Mouse (Mus musculus) liver, embryonic 14.5 days (tissue): ENCODE results near the gene Chst15. TPM values are rescaled to one million over a fixed set of nuclear protein-coding genes. Genes with fewer than 3 reads are reported as not detected.

Source experiments
- ATAC-seq: fragments of 200-750 bp; cut with Nextera tagmentation; 2 replicates; pipeline ENCODE4 v1.8.0; 2017; ENCODE audit warnings: moderate number of reproducible peaks, mild to moderate bottlenecking, moderate library complexity; ENCODE audit not compliant: insufficient read depth
- DNase-seq, 3 experiments: peaks; one replicate each; pipeline ENCODE4 v3.0.0-alpha.2; 2012 to 2013; ENCODE audit warnings: low read depth in 3 of 3, low spot score in 3 of 3
- H3K27ac ChIP-seq: fragments of 300-500 bp; sonication (generic); 2 replicates; pipeline ENCODE4 v1.5.1; 2014; ENCODE audit warnings: moderate library complexity, mild to moderate bottlenecking, control low read depth, inconsistent platforms
- H3K27me3 ChIP-seq: fragments of 300-500 bp; sonication (generic); 2 replicates; pipeline ENCODE4 v1.6.1; 2014; ENCODE audit warnings: mild to moderate bottlenecking, low read length, moderate library complexity; ENCODE audit not compliant: control insufficient read depth, insufficient read depth
- H3K36me3 ChIP-seq: fragments of 300-500 bp; sonication (generic); replicated peaks from 2 replicates; pipeline ENCODE4 v1.6.1; 2014; ENCODE audit warnings: low read depth; ENCODE audit not compliant: control insufficient read depth, insufficient read depth
- H3K4me1 ChIP-seq, 2 experiments: fragments of 200-500 bp in 1 of 2; fragments of 300-500 bp in 1 of 2; sonication (generic) in 1 of 2; replicated peaks; 2 replicates each; pipeline ENCODE4 v1.6.1; 2012 to 2014; ENCODE audit warnings: antibody characterized with exemption in 1 of 2, inconsistent platforms in 1 of 2, low read length in 1 of 2; ENCODE audit not compliant: control insufficient read depth in 2 of 2, insufficient read depth in 2 of 2
- H3K4me2 ChIP-seq: fragments of 300-500 bp; sonication (generic); 2 replicates; pipeline ENCODE4 v1.6.1; 2014; ENCODE audit warnings: low read depth, mild to moderate bottlenecking, control low read depth, moderate library complexity
- H3K4me3 ChIP-seq, 2 experiments: fragments of 200-500 bp in 1 of 2; fragments of 300-500 bp in 1 of 2; sonication (generic) in 1 of 2; 2 replicates each; pipeline ENCODE4 v1.5.1; 2012 to 2014; ENCODE audit warnings: low read depth in 2 of 2, low read length in 2 of 2, mild to moderate bottlenecking in 2 of 2, control low read depth in 1 of 2, inconsistent platforms in 1 of 2, moderate library complexity in 1 of 2; ENCODE audit not compliant: insufficient read depth in 1 of 2
- H3K9ac ChIP-seq: fragments of 300-500 bp; sonication (generic); replicated peaks from 2 replicates; pipeline ENCODE4 v1.6.1; 2014; ENCODE audit warnings: mild to moderate bottlenecking, control low read depth, moderate library complexity
- H3K9me3 ChIP-seq: fragments of 300-500 bp; sonication (generic); 2 replicates; pipeline ENCODE4 v1.6.1; 2016; ENCODE audit warnings: low read length, mixed read lengths; ENCODE audit not compliant: control insufficient read depth
- CTCF ChIP-seq: IDR thresholded peaks from 2 replicates; pipeline ENCODE4 v1.5.1; 2016; ENCODE audit warnings: antibody characterized with exemption, low read depth, control low read depth
- EP300 ChIP-seq: IDR thresholded peaks from 2 replicates; pipeline ENCODE4 v1.6.1; 2016; ENCODE audit warnings: antibody characterized with exemption, low read depth
- WGBS: fragments of 180-500 bp; shearing (Covaris S2); extraction: QIAGEN DNeasy Blood & Tissue Kit; methylation state at CpG from one replicate; pipeline ENCODE4 v1.1.7; 2014; ENCODE audit not compliant: insufficient replicate concordance; 5-methylcytosine and 5-hydroxymethylcytosine counted together
- polyA plus RNA-seq, 2 experiments: library from polyadenylated mRNA; depleted of rRNA in 1 of 2; stranded (reverse) in 1 of 2; unstranded in 1 of 2; fragments of >200 nt; fragmentation: Nextera tagmentation in 1 of 2; extraction: Ambion mirVana in 1 of 2; gene quantifications; 2 replicates each; pipeline versions ENCODE4 v1.2.1 to v1.2.3; 2012 to 2014

Chst15 gene
- polyA plus RNA-seq, 2 experiments = 2.4 to 2.6 TPM

DNA sequence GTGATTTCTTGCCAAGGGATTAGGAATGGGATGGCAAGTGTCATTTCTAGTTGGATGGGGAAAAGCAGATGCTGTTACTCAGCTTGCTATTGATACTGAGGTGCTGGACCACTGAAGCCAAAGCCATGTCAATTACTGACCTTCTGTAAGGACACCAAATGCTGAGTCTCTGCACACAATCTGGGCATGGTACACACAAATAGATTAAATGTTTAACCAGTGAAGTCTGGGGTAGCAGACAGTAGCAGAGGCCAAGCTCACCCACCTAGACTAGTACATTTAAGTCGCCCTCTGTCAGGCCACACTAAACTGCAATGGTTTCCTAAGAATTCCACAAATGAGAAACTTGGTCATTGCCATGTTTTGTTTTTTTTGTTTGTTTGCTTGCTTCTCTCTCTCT lies 11.6 kb upstream of the Chst15 start:
- H3K27me3 ChIP-seq = no peaks in the 10 kb centered on the region

DNA sequence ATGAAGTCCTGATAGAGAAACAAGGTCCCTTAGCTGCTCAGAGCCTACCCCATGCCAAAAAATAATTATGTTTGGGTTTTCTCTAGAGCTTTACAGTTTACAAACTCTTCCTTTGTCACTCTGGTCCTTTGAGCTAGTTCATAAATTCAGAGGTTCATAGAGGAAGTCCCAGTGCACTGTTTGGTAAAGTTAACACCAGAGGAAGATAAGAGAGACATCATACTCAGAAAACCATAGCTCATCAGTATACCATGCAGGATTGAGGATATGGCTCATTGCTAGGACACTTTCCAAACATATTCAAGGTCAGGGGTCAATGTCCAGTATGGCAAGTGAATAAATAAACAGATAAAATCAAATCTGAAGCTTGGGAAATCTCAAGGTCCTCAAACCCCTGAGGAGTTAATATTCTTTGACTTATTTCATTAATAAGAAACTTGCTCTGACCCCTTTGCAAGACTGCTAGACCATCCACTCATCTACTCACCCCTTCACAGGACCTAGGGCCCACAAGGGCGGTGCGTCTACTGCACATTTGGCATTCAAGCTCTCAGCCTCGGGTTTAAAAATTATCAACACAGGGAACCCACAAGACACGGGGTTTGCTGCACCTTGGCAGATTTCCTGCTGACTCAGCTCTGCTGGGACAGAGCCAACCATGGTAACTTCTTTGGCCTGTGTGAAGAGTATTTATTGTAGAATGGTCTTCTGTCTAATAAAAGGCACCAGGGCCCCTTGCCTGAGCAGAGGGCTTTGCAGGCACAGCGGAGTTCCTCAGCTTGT lies 8.7 kb upstream of the Chst15 start:
- H3K36me3 ChIP-seq = no peaks in the 10 kb centered on the region
- no peak overlapping the region for H3K4me3 ChIP-seq
- H3K27me3 ChIP-seq = no peaks in the 10 kb centered on the region
- no peak for DNase-seq
- H3K27ac ChIP-seq = no peak overlapping the region
- no peak overlapping the region for H3K9ac ChIP-seq
- WGBS = 22% methylated on average over 5 of the region's 5 CpGs
- H3K4me2 ChIP-seq = no peak overlapping the region
- H3K4me1 ChIP-seq = peaks cover 0 to 5% of the 10 kb centered on the region in 2 experiments; a peak in 1 of 4 replicates
- ATAC-seq = no peak
- TF ChIP-seq CTCF (no peak), EP300 (no peak)
- no peaks in the 10 kb centered on the region for H3K9me3 ChIP-seq

More for the DNA sequence above, 11.6 kb upstream of the Chst15 start:
- TF ChIP-seq CTCF (no peak), EP300 (no peak)
- Histone ChIP-seq H3K27ac (no peak overlapping the region), H3K4me2 (no peak overlapping the region), H3K9ac (no peak overlapping the region), H3K9me3 (no peaks in the 10 kb centered on the region), H3K4me3 (no peak overlapping the region), H3K36me3 (no peaks in the 10 kb centered on the region), H3K4me1 (peaks cover 0 to 5% of the 10 kb centered on the region in 2 experiments; a peak in 1 of 4 replicates)
- no peak for DNase-seq
- ATAC-seq = no peak
- 57% methylated on average over 1 of the region's 1 CpGs for WGBS

DNA sequence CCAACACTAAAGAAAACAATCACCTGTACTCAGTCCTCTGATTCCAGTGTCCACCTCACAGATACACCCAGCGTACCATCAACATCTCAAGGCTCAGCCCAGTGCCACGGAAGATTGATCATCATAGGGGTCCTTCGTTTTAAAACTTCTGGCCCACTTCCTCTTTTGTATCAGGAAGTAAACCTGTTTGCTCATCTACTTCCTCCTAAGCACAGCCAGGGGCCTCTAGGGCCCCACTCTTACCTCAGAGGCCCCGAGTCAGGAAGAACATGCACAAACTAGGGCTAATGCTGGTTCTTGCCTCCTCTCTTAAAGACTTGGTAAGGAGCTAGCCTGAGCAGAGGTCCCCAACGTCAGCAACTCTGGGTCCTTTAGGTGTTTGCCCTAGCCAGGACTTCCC lies 6.4 kb upstream of the Chst15 start:
- Histone ChIP-seq H3K9me3 (no peaks in the 10 kb centered on the region), H3K27ac (no peak overlapping the region), H3K4me3 (no peak overlapping the region), H3K36me3 (no peaks in the 10 kb centered on the region), H3K4me1 (peaks cover 0 to 5% of the 10 kb centered on the region in 2 experiments; a peak in 1 of 4 replicates), H3K9ac (no peak overlapping the region), H3K4me2 (no peak overlapping the region), H3K27me3 (no peaks in the 10 kb centered on the region)
- TF ChIP-seq CTCF (no peak), EP300 (no peak)
- DNase-seq = no peak
- 19% methylated on average over 5 of the region's 5 CpGs for WGBS
- ATAC-seq = no peak

DNA sequence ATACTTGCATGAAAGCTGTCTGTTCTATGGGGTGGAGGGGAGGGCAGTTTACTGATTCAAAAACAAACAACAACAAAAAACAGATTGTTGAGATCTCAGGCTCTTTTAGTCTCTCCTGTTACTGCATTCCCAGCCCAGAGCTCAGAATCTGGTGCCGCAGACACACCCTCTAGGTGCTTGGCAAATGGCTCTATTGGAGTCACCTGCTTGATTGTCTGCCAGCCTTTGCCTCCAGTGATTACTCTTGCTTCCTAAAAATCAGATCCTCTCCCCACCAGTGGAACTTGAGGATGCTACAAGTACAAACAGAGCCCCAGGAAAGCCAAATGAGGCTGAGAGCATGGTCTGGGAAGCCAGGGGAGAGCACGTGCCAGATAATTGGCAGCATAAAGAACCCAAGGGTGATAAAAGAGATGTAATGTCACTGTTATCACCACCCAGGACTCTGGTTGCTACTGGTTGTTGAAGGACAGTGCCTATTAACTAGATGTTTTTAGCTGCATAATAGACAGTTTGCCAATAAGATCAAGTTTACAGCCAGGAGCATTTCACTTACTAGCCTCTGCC lies 4.4 kb upstream of the Chst15 start:
- DNase-seq (no peak), ATAC-seq (no peak)
- H3K9me3 ChIP-seq = no peaks in the 10 kb centered on the region
- no peak for TF ChIP-seq CTCF
- no peak for TF ChIP-seq EP300
- no peak overlapping the region for H3K9ac ChIP-seq
- H3K4me3 ChIP-seq = no peak overlapping the region
- no peaks in the 10 kb centered on the region for H3K36me3 ChIP-seq
- WGBS = 74% methylated on average over 2 of the region's 2 CpGs
- H3K4me2 ChIP-seq = no peak overlapping the region
- peaks cover 0 to 5% of the 10 kb centered on the region in 2 experiments; a peak in 1 of 4 replicates for H3K4me1 ChIP-seq
- H3K27me3 ChIP-seq = peaks cover 9% of the 10 kb centered on the region
- no peak overlapping the region for H3K27ac ChIP-seq
